Mouse (Mus musculus): ENCODE data around the gene Rph3a.
"Not testable (repeated sequence)": the region's sequence is repeated elsewhere in the genome, so short reads cannot be mapped to it uniquely, and the experiment has no call there.

The Rph3a gene

DNA sequence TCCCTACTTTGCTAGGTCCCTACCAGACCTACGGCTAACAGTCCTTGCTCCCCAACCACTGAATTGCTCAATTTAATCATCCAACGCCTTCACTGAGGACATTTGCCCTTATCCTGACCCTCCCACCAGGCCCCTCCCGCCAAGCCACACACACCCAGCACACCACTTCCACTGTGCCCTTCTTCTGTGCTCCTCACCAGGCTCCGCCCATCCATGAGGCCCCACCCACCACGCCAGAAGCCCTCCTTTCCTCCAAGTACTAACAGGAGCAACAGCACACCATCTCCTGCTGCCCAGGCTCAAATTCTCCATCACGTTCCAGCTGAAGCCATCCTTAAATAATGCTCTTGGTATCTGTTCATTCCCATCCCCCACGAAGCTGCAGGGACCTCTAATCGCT is 35.4 kb downstream of the Rph3a start:
- DNase-seq (ENCODE audit: low spot score in 2 of 2) = no peak

DNA sequence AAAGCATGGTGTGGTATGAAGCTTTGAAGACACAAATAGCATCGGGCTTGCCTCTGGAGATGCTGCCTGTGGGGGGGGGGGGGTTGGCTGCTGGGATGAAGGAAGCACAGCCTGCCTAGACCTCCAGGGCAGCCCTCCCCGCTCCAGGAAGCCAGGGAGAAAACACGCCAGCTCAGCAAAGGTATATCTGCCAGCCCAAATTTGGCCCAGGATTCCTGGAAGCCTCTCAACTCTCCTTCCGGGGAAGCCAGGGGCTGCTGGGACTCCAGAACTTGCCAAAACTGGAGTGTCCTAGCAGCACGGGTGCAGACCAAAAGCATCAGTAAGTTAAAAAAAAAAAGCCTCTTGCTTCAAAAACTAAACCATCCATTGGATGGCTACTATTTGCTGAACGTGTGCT is 37.6 kb downstream of the Rph3a start:
- no peak for DNase-seq (ENCODE audit: low spot score in 2 of 2)

DNA sequence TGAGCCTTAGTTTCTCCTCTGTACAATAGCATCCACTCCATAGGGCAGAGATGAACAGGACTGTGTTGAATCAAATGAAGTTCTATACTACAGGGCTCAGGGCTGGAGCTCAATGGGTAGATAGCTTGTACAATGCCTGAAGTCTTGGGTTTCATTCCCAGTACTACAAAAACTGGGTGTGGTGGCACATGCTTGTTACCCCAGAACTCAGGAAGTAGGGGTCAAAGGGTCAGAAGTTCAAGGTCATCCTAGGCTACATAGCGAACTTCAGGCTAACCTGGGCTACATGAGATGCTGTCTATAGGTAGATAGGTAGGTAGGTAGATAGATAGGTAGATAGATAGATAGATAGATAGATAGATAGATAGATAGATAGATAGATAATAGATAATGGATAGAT is 38.6 kb downstream of the Rph3a start:
- DNase-seq (ENCODE audit: low spot score in 2 of 2) = no peak

DNA sequence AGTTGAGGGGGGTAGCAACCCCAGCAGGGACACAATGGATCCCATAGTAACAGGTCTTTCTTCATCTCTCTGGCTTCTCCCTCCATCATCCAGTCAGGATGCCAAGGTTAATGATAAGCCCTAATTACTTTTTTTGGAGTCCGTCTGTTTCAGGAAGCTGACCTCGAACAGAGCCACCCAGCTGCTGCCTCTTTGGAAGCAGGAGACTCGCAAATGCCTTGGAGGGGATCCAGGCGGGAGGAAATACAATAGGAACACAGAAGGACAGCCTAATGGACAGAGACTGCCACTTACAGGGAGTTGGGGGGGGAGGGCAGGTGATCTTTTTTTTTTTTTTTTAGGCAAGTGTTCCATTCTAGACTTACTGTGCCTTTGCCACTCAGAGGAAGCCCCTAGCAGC is 40.2 kb downstream of the Rph3a start:
- DNase-seq (ENCODE audit: low spot score in 2 of 2) = peak; percentile 6 to 17

DNA sequence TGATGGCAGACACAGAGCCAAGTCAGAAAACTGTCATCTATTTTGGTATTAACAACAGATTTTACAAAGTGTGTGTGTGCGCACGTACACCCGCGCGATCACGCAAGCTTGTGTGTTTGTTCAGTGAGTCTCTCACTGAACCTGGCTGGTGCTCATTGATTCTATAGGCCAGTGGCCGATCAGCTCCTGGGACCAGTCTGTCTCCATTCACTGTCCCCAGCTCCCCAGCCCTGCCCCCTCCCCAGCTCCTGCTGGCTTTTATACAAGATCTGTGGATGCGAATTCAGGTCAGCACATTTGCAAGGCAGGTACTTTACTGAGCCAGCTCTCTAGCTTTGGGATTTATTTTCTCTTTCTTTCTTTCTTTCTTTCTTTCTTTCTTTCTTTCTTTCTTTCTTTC is 41.1 kb downstream of the Rph3a start:
- no peak for DNase-seq (ENCODE audit: low spot score in 2 of 2)

DNA sequence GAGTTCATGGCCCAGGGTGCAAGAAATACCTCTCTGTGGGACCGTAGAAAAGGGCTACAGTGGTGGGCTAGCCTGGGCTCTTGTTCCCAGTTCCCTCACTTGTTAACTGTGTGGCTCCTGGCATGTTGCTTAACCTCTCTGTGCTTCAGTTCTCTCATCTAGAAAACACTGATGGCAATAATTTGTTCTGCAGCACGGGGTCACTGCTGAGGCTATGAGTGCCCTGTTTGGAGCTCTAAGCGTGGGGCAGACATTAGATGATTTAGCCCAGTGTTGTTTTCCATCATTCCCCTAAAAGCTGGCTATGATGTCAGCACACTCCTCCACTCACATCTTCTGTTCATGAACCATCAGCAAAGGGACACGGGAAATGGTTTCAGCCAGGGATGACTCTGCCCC is 41.8 kb downstream of the Rph3a start:
- no peak for DNase-seq (ENCODE audit: low spot score in 2 of 2)

DNA sequence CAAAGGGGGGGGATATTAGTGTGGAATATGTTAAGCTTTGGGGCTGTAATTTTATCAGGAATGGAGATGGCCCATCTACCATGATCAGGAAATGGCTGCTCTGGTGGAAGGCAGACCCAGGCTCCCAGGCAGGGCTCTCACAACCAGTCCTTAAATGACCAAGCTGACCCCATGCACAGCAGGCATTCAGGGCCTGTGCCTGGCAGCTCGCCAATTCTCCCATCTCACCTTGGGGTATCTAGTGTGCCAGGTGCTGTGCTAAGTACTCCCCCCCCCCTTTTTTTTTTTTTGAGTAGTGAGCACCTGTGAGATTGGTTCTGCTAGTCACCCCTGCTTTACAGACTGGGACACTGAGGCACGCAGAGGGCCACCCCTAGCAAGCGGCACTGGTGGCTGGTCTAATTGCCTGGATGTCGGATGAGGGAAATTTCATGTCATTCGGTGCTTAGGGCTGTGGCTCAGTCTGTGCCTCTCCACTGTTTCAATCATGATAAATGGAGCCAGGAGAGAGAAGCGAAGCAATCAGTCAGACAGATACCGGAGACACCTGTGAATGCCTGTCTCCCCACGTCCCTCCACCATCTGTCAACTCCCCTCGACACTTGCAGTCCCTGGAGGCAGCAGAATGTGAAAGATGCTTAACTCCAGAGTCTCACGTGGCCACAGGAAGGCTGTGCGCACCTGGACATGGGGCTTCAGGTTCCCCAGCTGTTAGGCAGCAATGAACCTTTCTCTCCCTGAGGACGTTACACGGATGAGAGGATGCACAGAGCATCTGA is 42.3 kb downstream of the Rph3a start:
- no peak for DNase-seq (ENCODE audit: low spot score in 2 of 2)

DNA sequence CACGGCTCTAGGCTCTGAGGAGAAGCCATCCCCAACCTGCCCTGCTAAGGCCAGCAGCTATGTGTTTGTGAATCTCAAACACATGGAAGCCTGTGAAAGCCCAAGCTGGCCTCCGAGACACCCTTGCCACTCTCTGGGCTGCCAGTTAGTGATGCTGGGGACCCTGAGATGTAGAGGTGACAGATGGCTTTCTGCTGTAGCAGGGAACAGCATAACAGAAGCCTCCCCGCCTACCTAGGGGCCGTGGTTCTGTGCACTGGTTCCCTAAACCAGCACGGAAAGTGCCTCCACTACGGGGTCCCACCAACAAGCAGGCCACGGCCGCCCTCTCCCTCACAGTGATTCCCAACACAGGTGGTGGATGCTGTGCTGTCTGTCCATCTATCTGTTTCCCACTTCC is 43.0 kb downstream of the Rph3a start:
- no peak for DNase-seq (ENCODE audit: low spot score in 2 of 2)

DNA sequence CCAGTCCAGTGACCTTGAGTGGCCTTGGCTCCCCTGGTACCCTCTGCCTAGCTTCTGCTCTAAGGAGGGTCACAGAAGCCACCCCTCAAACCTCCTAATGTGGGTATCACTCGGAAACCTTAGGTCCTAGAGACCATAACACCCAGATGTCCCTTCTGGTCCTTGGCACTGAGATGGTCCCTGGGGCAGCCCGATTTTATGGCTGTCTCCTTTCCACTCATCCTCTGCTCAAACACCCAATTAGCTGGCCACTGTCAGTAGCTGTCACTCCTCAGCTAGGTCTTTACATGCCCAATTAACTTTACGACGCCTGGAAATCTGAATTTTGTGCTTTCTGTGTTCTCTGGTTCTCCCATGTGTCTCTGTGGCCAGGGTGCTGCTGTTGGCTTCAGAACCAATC is 43.7 kb downstream of the Rph3a start:
- DNase-seq (ENCODE audit: low spot score in 2 of 2) = no peak

DNA sequence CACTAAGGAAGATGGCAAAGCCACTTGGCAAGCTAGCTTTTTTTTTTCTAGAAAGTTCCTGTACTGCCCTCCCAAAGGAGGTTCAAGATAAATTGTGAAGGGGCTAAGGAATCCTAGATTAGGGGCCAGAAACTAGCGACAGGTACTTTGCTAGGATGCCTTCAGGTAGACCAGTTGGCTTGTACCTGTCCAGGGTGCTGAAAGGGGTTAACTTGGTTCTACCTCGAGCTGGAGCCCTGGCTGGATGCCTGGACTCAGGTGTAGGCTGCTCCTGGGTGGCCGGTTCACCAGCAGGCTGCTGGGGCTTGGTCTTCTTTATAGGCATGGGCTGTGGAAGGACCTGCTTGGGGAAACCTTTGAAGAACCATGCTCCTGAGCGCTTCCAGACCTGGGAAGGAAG is 48.9 kb downstream of the Rph3a start:
- no peak for DNase-seq (ENCODE audit: low spot score in 2 of 2)

DNA sequence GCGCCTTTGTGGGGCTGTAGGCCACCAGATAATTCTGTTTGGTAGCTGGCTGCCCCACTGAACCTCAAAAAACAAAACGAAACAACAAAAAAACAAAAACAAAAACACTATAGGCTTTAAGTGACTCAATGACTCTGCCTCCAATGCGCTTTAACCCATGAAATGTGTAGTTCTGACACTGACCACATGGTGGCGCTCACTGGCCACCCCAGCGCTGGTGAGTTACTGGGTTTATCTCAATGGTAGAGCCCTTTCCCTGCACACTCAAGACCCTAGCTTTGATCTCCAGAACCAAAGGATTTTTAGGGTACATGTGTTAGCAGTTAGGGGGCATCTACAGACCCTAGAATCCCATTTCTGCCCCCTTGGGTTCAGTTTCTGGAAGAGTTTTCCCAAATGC is 55.9 kb downstream of the Rph3a start:
- DNase-seq (ENCODE audit: low spot score in 2 of 2) = no peak

DNA sequence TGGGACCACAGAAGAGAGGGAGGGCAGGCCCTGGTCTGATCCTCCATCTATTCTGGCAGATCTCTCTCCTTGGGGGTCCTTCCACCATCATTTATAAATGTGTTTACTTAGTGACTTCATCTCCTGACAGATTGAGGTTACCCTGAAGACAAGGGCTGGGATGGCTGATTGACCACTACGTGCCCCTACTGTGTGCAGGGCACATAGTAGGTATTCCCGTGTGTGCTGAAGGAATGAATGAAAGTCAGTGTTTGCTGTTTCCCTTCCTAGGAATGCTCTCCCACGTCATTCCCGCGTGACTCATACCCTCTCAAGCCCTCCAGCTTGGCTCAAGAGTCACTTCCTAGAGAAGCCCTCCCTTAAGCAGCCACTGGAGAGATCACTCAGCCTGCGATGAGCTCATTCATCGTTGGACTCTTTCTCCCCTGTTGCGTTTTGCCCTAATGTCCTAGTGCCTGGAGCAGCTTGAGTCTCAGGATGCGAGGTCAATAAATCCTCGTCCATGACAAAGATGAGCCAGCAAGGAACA is 57.6 kb downstream of the Rph3a start:
- DNase-seq (ENCODE audit: low spot score in 2 of 2) = peak in 1 of 2 experiments; percentile 6

DNA sequence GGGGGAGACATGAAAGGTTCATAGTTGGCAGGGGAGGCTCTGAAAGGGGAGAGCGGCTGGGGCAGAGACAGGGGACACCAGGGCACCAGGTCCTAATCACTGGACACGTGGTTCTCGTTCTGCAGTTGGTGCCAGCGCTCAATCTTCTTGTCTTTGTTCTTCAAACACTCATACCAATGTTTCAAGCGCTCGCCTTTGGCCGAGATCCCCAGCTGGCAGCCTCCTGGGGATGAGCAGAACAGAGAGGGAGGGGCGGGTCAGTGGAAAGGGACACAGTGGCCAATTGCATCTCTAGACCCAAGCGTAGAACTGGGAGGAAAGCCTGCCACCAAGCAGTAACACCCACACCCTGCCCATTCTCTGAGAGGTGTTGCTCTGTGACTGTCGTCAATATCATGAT is 67.8 kb downstream of the Rph3a start:
- no peak for DNase-seq (ENCODE audit: low spot score in 2 of 2)

DNA sequence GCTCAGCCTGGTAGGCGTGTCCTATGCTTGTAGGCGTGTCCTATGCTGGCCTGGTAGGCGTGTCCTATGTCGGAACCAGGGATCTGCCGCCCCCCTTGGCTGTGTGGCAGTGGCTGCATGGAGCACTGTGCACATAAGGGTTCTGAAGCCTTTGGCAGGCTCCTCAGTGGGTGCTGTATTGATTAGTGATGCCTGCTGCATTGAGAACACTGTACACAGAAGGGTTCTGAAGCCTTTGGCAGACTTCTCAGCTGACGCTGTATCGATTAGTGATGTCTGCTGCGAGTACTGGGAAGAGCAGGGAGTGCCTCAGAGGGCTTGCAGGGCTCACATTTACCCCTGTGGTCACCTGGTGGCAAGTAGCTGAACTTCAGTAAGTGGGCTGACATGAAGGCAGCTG is 71.3 kb downstream of the Rph3a start:
- no peak for DNase-seq (ENCODE audit: low spot score in 2 of 2)

DNA sequence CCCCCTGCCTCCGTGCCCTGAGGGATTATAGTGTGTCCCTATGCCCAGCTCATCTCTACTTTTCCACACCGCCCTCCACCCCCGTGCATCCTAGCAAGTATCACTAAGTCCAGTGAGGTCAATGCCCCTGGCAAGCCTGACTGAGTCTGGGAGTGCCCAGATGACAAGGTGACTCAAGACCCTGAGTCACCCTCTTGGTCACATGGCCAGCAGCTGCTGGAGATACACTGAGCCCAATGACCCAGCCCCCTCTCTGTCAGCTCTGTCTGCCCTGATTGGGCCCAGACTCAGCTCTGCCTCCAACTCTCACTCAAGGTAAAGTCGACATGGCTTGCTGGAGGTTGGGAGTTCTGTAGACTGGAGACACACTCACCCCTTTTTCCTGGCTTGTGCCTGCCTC is 72.1 kb downstream of the Rph3a start:
- no peak for DNase-seq (ENCODE audit: low spot score in 2 of 2)

DNA sequence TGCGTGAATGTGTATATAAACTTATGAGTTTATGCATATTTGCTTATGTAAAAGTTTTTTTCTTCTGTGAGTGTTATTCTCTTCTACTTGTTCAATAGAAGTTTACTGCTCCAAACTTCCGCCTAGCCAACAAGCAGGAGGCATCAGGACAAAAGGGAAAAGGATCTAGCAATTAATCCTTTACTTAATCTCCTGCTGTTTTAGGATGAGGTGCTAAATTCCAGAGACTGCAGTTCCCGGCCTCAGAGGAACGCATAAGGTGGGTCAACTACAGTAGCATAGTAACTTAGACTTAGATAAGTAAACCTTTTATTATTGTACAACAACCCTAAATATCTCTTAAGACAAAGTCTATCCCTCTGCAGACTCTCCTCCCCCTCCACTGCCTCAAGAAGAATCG is 75.9 kb downstream of the Rph3a start:
- DNase-seq (ENCODE audit: low spot score in 2 of 2) = no peak

DNA sequence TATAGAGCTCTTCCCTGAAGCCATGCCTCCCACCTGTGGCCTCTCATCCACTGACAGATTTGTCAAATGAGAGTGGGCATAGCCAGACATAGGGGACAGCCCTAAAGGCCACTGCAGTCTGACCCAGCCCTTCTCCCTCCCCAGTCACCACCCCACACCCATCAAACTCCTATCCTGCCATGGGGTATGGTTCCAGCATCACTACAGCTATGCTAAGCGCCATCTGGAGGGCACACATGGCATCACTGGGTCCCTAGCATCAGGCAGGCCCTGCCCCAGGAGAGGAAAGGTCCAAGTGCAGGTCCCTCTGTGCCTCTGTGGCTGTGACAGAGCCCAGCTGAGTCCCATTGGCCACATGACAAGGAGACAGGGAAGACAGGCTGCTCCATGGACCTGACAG is 82.9 kb downstream of the Rph3a start:
- DNase-seq (ENCODE audit: low spot score in 2 of 2) = no peak

DNA sequence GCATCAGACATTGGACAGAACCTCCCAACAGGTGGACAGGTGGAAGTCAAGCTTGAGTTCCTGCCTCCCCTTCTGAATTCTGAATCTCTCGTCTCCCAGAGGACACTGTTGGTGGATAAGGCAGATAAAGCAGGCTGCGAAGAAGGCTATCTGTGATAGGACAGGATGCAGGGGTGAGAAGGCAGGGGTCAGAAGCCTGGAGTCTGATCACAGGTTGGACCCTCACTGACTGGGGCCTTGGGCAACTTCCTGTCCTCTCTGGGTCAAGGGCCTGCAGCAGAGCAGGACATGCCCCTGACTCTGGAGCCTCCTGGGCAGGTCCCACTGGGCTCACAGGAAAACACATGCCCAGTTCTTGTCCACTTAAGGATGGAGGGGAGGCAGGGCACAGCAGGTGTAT is 83.6 kb downstream of the Rph3a start:
- DNase-seq (ENCODE audit: low spot score in 2 of 2) = not testable (repeated sequence)

DNA sequence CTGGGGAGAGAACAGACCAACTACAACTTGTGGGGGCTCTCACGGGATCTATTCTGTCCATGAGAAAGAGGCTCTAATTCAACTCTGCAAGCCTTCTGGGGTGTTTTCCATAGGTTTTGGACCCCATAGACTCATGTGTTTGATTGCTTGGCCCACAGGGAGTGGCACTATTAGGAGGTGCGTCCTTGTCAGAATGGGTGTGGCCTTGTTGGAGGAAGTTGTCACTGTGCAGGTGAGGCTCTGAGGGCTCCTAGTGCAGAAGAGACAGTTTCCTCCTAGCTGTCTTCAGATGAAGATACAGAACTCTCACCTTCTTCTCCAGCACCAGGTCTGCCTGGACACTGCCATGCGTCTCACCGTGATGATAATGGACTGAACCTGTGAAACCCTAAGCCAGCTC is 85.4 kb downstream of the Rph3a start:
- DNase-seq (ENCODE audit: low spot score in 2 of 2) = not testable (repeated sequence)

DNA sequence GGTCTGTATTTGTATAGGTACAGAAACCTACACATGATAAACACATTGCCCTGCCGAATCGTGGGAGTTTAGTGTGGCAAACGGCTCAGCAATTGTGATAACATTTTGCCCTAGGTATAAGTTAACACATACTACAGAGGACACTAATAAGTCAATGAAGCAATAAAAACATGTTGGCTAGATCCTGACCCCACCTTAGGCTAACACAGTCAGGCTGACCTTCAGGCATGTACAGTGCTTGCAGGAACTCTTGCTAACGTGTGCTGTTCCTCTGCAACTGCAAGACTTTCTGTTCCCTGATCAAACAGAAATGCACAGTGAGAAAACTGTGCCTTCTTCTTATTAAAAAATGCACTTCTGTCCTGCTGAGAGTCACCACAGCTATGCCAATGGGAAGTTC is 85.9 kb downstream of the Rph3a start:
- no peak for DNase-seq (ENCODE audit: low spot score in 2 of 2)

DNA sequence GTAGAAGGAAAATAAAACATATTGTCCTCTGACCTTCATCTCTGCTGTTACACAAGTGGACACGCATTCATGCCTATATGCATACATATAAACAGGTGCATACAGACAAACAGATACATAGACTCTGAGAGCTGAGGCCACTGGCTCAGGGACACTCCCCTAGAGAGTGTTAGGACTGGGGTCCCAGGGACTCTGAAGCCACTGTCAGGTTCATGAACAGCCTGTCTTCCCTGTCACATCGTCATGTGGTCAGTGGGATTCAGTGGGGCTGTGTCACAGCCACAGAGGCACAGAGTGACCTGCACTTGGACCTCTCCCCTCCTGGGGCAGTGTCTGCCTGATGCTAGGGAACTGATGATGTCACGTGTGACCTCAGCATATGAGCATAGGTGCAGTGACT is 89.6 kb downstream of the Rph3a start:
- DNase-seq (ENCODE audit: low spot score in 2 of 2) = no peak

DNA sequence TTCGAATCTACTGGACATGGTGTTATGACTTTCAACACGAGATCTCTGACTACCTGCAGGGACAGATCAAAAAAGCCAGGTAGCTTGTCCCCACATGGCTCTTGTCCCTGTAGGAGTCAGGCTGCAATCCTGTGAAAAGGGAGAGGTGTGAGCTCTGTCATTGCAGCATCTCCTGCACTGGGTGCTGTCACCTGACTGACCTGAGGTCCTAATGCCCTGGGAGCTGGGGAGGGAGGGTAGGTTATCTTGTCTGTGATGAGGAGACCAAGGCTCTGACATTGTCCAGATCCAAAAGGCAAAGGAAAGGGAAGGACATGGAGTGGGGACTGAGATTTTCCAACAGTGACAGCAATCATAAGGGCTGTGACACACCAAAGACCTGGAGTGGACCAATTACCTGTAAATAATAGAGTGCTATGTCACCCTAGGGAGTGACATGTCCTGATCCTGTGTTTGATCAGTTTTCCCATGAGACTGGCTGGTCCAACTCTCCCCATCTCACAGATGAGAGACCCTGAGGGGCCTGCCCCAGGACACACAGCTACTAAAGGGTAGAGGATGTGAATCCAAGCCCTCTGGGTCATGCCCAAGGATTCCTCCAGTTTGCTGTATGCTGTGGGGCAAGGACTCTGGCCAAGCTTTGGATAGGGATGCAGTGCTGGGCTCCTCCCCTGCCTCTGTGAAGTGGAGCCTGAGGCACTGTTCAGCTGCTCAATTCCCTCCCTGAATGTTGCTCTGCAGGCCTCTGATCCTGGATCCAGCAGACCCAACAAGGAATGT is 90.5 kb downstream of the Rph3a start:
- DNase-seq (ENCODE audit: low spot score in 2 of 2) = not testable (repeated sequence)

DNA sequence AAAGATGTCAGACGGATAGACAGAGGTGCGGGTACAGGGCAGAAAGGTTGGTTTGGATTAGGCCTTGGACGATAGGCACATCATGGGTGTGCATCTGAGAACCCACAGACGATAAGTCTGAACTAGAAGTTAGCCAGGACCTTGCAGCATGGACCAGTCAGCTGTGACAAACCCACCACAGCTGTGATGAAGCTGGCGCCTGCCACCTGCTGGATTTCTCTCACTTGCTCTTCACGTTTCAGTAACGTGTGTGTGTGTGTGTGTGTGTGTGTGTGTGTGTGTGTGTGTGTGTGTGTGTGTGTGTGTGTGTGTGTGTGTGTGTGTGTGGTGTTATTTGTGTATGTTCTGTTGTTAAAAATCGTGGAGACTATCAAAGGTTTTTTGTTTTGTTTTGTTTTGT is 95.7 kb downstream of the Rph3a start, which contains the start of gene Oas1d:
Gene Oas1d (plus strand): TSS at position 333 of the 400 bp plus-strand sequence.
- not testable (repeated sequence) for DNase-seq (ENCODE audit: low spot score in 2 of 2)
